Mouse (Mus musculus) ES-E14 (cell line): Measurements from ENCODE around the gene Mgst2.

Experiments used
- CHD2 ChIP-seq: IDR thresholded peaks from 2 replicates; pipeline ENCODE4 v1.6.1; 2014; ENCODE audit warnings: mild to moderate bottlenecking, low read depth, low read length, inconsistent platforms
- HCFC1 ChIP-seq: IDR thresholded peaks from 2 replicates; pipeline ENCODE4 v1.6.1; 2012; ENCODE audit warnings: low read length, inconsistent platforms, borderline replicate concordance; ENCODE audit not compliant: insufficient read depth
- MAFK ChIP-seq: IDR thresholded peaks from 2 replicates; pipeline ENCODE4 v1.6.1; 2014; ENCODE audit warnings: mild to moderate bottlenecking, low read depth, low read length, inconsistent platforms; ENCODE audit not compliant: insufficient read depth
- ZC3H11A ChIP-seq: IDR thresholded peaks from 2 replicates; pipeline ENCODE4 v1.6.1; 2012; ENCODE audit warnings: low read depth, mild to moderate bottlenecking, inconsistent platforms, low read length, borderline replicate concordance

- no peak for TF ChIP-seq MAFK
- no peak for TF ChIP-seq HCFC1
- no peak for TF ChIP-seq CHD2
- TF ChIP-seq ZC3H11A, result no peak
Observed at GRCm38 (mm10) chr3:51712382-51712781, 52.2 kb downstream of the Mgst2 start.
